Mouse (Mus musculus) heart, postnatal 36 days (tissue): ENCODE measurements around the gene Dus1l. TPM values are rescaled to one million over a fixed set of nuclear protein-coding genes. Genes with fewer than 3 reads are reported as not detected.
"Not testable (repeated sequence)": the region's sequence is repeated elsewhere in the genome, so short reads cannot be mapped to it uniquely, and the experiment has no call there.

Experiments used
- DNase-seq, 2 experiments: peaks; one replicate each; pipeline ENCODE4 v3.0.0; 2021 to 2022
- intact Hi-C: fragments of 180-260 bp; cut with DNase I; formaldehyde crosslinking; loops from one replicate; pipeline ENCODE4 v1.15.1; 2025
- total RNA-seq, 2 experiments: library from RNA; stranded (reverse); gene quantifications; 2 replicates each; pipeline ENCODE4 v1.2.3; 2021

The Dus1l gene
- total RNA-seq, 2 experiments from 2014 or later, result 25.0 to 29.0 TPM

- intact Hi-C loops, result no loop called here
- DNase-seq, result no peak
Observed at GRCm38 (mm10) chr11:120820546-120820945, 24.3 kb upstream of the Dus1l start.

DNA sequence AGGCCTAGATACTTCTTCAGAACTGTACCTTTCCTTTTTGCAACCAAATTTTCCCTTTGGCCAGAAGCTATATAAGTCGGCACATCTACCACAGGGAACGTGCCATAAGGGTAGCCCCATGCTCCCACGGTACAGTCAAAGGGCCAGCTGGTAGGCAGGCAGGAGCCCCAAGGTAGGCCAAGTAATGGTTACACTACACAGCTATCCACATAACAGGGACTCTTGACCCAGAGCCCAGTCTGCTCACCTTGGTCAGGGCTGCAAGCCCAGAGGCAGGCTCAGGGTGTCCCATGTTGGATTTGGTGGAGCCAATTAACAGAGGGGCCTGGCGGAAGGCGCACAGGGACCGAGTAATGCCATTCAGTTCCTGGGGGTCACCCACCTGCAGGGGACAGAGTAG, 23.4 kb upstream of the Dus1l start:
- intact Hi-C loops, result no loop called here
- DNase-seq, result no peak

GRCm38 (mm10) chr11:120818251-120818650, 22.0 kb upstream of the Dus1l start:
- no peak for DNase-seq
- intact Hi-C loops, result no loop called here

DNA sequence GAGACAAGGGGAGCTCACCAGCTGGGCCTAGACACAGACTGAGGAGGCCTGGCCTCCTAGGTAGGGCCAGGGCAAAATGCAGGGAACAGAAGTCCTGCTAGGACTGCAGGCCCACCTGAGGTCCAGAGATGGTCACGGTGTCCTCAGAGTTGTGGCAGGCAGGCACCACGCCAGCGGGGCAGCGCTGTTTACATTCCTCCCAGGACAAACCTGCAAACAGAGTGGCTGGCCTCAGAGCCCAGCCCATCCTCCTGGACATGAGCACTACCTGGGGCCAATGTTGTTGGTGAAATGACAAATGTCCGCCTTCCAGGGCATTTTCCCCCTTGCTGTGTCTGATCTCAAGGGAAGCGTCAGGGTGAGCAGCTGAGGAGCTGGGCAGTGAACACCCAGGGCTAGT, 21.2 kb upstream of the Dus1l start:
- intact Hi-C loops, result no loop called here
- no peak for DNase-seq

DNA sequence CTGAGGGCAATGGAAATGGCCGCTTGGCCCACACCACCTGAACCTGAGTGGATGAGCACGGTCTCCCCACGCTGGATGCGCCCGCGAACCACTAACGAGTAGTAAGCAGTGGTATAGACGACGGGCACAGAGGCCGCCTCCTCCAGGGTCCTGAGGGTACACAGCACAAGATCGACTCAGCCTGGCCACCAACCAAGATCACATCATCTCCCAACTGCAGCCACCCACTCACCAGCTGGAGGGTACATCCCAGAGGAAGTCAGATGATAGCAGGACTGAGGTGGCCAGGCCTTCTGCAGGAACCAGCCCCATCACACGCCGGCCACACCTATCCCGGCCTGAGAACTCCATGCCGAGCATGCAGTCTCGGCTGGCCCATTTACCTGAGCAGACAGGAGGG, 15.9 kb upstream of the Dus1l start:
- DNase-seq, result no peak
- intact Hi-C loops, result no loop called here

GRCm38 (mm10) chr11:120808010-120808409, 11.8 kb upstream of the Dus1l start:
- intact Hi-C loops, result no loop called here
- no peak for DNase-seq

DNA sequence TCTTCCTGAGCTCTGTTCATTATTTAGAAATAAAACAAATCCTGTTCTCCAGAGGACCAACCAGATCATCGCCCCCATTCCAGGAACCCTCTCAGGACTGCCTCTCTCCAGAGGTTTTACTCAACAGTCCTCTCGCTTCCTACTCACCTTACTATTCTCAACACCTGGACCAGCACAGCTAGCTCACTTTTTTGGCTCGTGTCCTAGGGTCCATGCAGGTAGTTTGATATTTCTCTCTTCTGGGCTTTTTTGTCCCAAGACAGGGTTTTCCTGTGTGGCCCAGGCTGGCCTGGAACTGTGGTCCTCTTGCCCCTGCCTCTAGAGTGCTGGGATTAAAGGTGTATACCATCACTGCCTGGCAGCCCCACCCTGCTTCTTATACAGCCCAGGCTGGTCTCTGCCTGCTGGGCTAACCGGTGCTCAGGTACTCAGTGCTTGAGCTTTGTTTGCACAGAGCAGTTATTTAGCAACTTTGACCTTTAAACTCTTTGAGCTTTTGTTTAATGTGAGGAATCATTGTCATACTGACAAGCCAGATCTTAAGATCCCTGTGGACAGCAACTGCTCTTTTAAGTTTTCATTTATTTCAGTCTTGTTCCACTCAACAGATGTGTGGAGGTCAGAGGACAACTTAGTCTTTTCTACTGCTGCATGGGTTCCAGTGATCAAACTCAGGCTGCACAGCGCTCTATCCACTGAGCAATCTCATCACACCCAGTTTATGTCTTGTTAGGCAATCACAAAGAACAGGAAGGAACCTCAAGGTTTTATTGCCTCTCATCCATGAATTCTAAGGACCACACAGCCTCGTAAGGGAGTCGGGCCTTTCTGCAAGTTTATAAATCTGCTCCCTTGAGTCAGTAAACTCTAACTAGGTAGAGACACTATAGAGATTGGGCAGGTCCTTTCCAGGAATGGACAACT, 9.4 kb upstream of the Dus1l start:
- intact Hi-C loops, result no loop called here
- no peak for DNase-seq

DNA sequence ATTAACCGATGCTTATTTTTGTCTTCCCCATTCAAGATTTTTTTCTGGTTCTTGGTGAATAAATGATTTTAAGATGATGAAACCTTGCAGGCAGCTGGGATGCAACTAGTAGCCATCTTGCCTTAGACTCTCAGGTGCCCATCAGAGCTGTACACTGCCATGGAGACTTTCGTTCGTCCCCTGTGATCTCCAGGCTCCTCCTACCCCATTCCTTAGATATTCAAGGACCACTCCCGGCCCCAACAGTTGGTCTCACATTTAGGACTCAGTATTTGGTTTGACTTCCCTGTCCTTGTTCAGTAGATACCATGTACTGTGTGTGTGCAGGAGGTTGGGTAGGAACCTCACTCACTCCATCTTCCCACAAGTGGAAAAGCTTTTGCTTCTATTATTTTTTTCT, 8.6 kb upstream of the Dus1l start:
- no peak for DNase-seq
- intact Hi-C loops, result loop anchor here (5.0 kb wide), 1 partner anchor 98 kb away; no protein-coding TSS in a partner anchor

- intact Hi-C loops, result loop anchor here (5.0 kb wide), 1 partner anchor 98 kb away; no protein-coding TSS in a partner anchor
- no peak for DNase-seq
Observed at GRCm38 (mm10) chr11:120804274-120804673, 8.1 kb upstream of the Dus1l start.

- intact Hi-C loops, result loop anchor here (5.0 kb wide), 1 partner anchor 102 kb away; no protein-coding TSS in a partner anchor
- peak; percentile 89 to 92 for DNase-seq
Observed at GRCm38 (mm10) chr11:120800061-120800904, 4.1 kb upstream of the Dus1l start.

GRCm38 (mm10) chr11:120799316-120799890, 3.2 kb upstream of the Dus1l start:
- no peak for DNase-seq
- intact Hi-C loops, result loop anchor here (5.0 kb wide), 1 partner anchor 193 kb away; the partner anchor contains the start of gene Csnk1d

- intact Hi-C loops, result loop anchor here (5.0 kb wide), 1 partner anchor 194 kb away; the partner anchor contains the start of gene Csnk1d
- DNase-seq, result no peak
Observed at GRCm38 (mm10) chr11:120798244-120798643, 2.0 kb upstream of the Dus1l start.

GRCm38 (mm10) chr11:120796614-120796946, 377 bp upstream of the Dus1l start:
- DNase-seq, result no peak
- intact Hi-C loops, result loop anchor here (5.0 kb wide), 1 partner anchor 196 kb away; the partner anchor contains the start of gene Csnk1d

DNA sequence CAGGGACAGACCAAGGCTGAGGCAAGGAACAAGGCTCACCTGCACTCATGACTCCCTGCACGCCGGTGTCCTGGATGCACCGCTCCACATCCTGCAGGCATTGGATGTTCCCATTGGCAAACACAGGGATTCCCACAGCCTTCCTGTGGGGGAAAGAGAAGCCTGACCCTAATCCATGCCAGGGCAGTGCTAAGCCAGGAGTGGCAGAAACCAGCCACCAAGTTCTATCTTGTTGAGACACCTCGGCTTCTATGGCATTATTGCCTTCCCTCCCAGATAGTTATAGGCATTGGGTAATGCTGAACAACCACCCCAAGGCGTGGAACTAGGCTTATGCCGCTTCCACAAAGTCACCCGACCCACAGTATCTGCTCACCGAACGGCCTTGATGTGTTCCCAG, 3.6 kb downstream of the Dus1l start:
- intact Hi-C loops, result no loop called here
- DNase-seq, result no peak

DNA sequence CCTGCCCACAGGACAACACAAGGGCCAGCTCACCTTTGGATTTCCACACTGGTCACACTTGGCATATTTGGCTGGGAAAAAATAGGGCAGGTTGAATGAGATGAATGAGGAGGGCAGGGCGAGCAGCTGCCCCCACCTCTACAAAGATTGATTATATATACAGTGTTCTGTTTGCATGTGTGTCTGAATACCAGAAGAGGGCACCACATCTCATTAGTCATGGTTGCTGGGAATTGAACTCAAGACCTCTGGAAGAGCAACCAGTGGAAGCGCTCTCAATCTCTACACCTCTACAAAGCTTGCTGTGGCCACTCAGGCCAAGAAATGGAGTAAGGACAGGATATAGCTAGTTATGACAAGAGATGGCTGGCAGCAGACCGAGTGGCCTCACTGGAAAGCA, 6.4 kb downstream of the Dus1l start:
- intact Hi-C loops, result no loop called here
- DNase-seq, result no peak

DNA sequence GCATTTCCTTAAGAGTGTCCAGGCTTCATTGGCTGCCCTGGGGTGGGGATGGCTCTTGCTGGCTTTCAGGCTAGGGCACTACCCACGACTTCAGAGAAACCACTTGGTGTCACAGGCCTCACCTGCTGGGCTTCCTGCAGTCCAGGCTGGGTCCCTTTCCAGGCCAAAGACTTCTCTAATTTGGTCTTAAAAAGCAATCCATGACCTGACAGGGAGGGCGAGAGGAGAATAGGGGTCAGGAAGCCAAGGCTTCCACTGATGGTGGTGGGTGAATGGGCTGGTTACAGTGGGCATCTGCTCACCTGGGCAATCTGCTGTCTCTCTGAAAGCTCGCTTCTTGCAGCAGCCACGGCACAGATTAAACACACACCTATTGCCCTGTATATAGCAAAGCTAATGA, 6.8 kb downstream of the Dus1l start:
- DNase-seq, result no peak
- intact Hi-C loops, result no loop called here

DNA sequence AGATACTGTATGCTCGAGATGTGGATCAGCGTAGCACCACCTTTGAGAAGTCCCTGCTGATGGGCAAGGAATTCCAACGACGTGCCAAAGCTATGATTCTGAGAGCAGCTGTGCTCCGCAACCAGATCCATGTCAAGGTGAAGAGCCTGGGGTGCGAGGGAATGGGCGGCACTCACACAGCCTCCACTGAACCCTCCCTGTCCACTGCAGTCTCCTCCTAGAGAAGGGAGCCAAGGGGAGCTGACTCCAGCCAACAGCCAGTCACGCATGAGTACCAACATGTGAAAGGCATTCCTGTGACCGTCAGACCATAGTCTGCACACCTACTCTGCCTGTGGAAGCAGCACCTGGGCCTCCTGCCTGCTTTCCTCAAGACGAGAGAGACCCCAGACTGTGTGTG, 7.7 kb downstream of the Dus1l start:
- intact Hi-C loops, DNase-seq: not testable (repeated sequence)

DNA sequence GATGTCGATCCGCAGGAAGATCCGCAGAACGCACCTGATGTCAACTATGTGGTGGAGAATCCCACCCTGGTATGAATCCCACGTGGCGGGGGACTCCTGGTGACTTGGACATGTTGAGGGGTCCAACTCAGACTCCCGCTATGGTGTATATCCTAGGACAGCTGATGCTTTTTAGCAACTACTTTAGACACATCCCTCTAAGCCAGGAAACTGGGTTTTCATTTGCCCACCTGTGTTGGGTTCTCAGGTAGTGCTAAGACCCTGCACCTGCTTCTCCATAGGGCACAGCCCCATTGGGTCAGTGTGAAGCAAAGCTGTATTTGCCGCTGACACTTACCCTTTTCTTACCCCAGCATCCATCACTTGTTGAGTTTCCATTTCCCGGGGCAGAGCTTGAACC, 11.1 kb downstream of the Dus1l start:
- intact Hi-C loops, result no loop called here
- DNase-seq, result no peak

DNA sequence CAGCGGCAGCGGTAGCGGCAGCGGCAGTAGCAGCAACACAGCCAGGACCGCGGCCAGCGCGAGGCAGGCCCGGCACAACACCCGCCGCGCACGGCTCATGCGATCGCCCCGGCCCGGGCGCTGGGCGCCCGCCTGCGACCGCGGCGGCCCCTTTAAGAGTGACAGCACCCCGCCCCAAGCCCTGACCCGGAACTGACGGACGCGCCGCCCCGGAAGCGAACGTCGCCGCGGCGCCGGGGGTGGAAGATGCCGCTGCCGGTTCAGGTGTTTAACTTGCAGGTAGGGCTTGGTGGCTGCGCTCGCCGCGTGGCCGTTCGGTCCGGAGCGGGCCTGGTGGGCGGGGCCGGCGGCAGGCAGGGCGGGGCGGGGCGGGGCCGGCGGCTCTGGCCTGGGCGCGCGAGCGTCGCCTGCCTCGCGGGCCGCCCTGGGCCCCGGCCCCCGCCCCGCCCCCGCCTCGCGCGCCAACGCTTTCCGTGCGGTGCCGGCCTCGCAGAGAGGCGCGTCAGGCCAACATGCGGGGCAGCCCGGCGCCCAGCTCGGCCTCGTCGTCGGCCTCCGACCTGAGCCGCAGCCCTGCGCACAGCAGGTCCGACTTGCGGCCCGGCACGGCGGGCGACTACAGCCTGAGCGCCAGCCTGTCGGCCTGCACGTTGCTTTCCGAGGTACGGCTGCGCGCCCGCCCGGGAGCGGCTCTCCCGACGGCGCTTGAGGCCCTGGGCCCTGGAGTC, 12.0 kb downstream of the Dus1l start, which contains the start of the genes Rfng and Gps1:
Gene Rfng (minus strand): TSS at position 144 of the 728 bp plus-strand sequence.
Gene Gps1 (plus strand): TSS at position 209 of the 728 bp plus-strand sequence.
- peak; percentile 87 to 88 for DNase-seq
- intact Hi-C loops, result no loop called here

DNA sequence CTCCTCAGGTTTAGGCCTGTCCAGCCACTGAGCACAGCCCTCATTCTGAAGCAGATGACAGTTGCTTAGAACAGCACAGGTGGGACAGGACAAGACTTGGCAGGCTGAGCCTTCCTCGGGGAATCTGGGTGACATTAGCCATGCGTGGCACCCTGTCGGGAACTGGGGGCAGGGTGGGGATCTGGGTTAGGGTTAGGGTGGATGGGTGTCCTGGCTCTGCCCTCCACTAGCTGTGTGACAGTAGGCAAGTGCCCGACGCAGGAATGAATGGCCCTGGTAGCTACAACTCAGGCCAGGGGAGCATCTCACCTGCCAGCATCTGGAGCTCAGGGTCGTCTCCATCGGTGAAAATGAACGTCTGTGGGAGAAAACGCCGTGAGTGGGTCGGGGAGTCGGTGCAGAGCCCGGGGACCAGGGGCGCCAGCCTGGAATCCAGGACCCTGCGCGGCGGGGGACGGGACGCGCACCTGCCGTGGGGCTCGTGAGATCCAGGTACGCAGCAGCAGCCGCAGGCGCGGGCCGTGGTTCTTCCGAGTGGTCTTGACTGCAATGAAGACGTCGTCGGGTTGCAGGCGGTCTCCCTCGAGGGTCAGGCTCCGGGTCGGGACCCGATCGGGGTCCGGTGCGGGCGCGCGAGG, 12.7 kb downstream of the Dus1l start:
- intact Hi-C loops, result no loop called here

More for the DNA sequence above, 12.7 kb downstream of the Dus1l start:
- DNase-seq, result no peak
